Mouse (Mus musculus) layer of hippocampus, postnatal 14 days (tissue): ENCODE results near the gene Meig1. TPM values are rescaled to one million over a fixed set of nuclear protein-coding genes. Genes with fewer than 3 reads are reported as not detected.

Experiments used
- DNase-seq, 2 experiments: peaks; one replicate each; pipeline ENCODE4 v3.0.0; 2021 to 2022; ENCODE audit warnings: low spot score in 2 of 2, mixed read lengths in 1 of 2
- total RNA-seq, 2 experiments: library from RNA; stranded (reverse); gene quantifications; 2 replicates each; pipeline ENCODE4 v1.2.3; 2021

The Meig1 gene
- total RNA-seq, 2 experiments from 2014 or later: 5.5 to 5.9 TPM

DNA sequence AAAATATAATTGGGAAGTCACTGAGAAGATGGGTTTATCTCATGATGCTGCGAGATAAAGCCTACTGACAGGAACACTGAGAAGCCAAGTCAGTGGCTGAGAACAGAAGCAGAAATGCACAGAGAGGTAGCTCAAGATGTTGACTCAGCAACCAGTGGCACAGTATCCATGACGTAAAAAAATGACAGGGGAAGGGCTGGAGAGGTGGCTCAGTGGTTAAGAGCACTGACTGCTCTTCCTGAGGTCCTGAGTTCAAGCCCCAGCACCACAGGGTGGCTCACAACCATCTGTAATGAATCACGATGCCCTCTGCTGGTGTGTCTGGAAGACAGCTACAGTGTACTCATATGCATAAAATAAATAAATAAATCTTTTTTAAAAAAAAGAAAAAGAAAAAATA lies 61.4 kb downstream of the Meig1 start:
- DNase-seq: no peak

Other genes with a start within 250 kb of the Meig1 start
- gene Nmt2, start 138.4 kb downstream of the Meig1 start, total RNA-seq: 10 to 100 TPM; 71.5 to 73.1 TPM
- gene Rpp38, start 90.0 kb downstream of the Meig1 start, total RNA-seq: 1 to 10 TPM; 7.5 to 9.7 TPM
- 1 to 10 TPM; 1.6 to 1.9 TPM for gene Acbd7, start 86.5 kb downstream of the Meig1 start, total RNA-seq
- gene Olah, start 25.4 kb downstream of the Meig1 start, total RNA-seq: not detected
- 10 to 100 TPM in 1 of 2 experiments, 1 to 10 TPM in 1; 9.8 to 12.9 TPM for gene Dclre1c, start 1.5 kb upstream of the Meig1 start, total RNA-seq
- gene Suv39h2, start 52.4 kb upstream of the Meig1 start, total RNA-seq: 1 to 10 TPM; 3.2 to 3.4 TPM
- 1 to 10 TPM; 5.0 to 6.9 TPM for gene Gm45902, start 90.1 kb upstream of the Meig1 start, total RNA-seq
- gene Hspa14, start 90.2 kb upstream of the Meig1 start, total RNA-seq: 10 to 100 TPM; 42.3 to 47.7 TPM
- 1 to 10 TPM in 1 of 2 experiments, under 1 TPM in 1; 0.99 to 2.0 TPM for gene Cdnf, start 90.4 kb upstream of the Meig1 start, total RNA-seq
- 10 to 100 TPM; 24.5 to 26.5 TPM for gene Fam107b, start 147.8 kb upstream of the Meig1 start, total RNA-seq